Mouse (Mus musculus): ENCODE results near the gene Chst13.

DNA sequence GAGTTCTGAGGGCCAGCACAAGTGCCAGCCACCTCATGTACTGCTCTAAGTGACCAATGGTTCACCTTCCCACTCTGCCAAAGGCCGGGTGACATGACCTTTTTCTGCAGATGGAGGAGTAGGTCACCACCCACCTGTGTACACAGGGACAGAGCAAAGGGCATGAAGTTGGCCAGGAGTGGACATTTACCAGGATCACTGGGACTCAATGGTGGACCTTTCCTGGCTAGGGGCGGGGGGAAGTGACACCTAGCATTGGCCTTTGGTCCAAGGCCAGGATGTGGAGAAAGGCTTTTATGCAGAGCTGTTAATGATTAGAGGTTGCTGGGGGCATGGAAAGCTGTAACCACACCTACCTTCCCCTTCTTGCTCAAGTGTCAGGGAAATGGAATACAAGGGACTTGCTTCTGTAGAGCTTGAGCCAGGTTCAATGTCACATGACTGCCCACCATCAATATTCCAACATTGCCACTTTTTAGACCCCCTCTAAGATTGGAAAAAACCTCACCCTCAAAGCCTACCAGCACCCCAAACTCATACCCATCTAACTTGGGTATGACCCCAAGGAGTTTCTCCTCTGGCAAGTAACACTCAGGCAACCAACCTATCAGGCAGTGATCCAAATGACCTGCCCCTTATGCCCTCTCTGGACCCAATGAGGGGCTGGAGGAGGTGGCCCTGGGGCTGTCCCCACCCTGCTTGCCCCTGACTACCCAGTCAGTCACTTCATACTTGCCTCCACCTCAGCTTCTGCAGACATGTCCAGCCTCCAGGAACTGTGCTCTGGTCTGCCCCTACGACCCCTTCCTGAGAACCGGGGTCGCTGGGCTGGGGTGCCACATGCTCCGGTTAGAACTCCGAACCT is 7.8 kb upstream of the Chst13 start, which contains the start of gene Uroc1:
- TF ChIP-seq POLR2AphosphoS2 (IDR thresholded peaks at IDR 0.05; ENCODE audit: insufficient read length, low read depth) (no peak), E2F4 (IDR thresholded peaks at IDR 0.05; ENCODE audit: insufficient read depth) (no peak), POLR2A (IDR thresholded peaks at IDR 0.05; ENCODE audit: insufficient read length, low read depth) (no peak), USF1 (IDR thresholded peaks at IDR 0.05; ENCODE audit: low read depth) (no peak), TCF12 (IDR thresholded peaks at IDR 0.05; ENCODE audit: insufficient read depth, poor library complexity, severe bottlenecking) (no peak), MYOD1 (IDR thresholded peaks at IDR 0.05; ENCODE audit: control insufficient read depth in 1 of 3, insufficient read length in 2 of 3, low read depth in 2 of 3) (no peak)

Measured in myocyte (in vitro differentiated cells).